Mouse (Mus musculus) left cerebral cortex, postnatal 4 days (tissue): ENCODE measurements around the gene Mrps18b. TPM values are rescaled to one million over a fixed set of nuclear protein-coding genes. Genes with fewer than 3 reads are reported as not detected.
A peak's percentile ranks its signal among the peaks of the same experiment; 100 is the strongest.

Experiments
- DNase-seq: peaks from one replicate; pipeline ENCODE4 v3.0.0-alpha.2; 2022
- intact Hi-C: fragments of 180-260 bp; cut with DNase I; formaldehyde crosslinking; loops from one replicate; pipeline ENCODE4 v1.15.1; 2025
- total RNA-seq, 2 experiments: library from RNA; stranded (reverse); gene quantifications; 2 replicates each; pipeline ENCODE4 v1.2.3; 2021

Gene Mrps18b
- total RNA-seq, 2 experiments from 2014 or later: 45.9 to 47.4 TPM

- intact Hi-C loops: no loop called here
- no peak for DNase-seq
Observed at GRCm38 (mm10) chr17:35882924-35883323, 33.3 kb downstream of the Mrps18b start.

GRCm38 (mm10) chr17:35879245-35880057, 36.7 kb downstream of the Mrps18b start, which contains the start of gene Dhx16:
Dhx16 (plus strand) TSS chr17:35879819.
- intact Hi-C loops: no loop called here
- DNase-seq: peak; percentile 96

- intact Hi-C loops: no loop called here
Observed at GRCm38 (mm10) chr17:35874721-35875120, 41.5 kb downstream of the Mrps18b start.

GRCm38 (mm10) chr17:35873774-35874519, 42.2 kb downstream of the Mrps18b start:
- intact Hi-C loops: loop anchor here (2.0 kb wide), 1 partner anchor 43 kb away; no protein-coding TSS in a partner anchor

More at GRCm38 (mm10) chr17:35874721-35875120, 41.5 kb downstream of the Mrps18b start:
- DNase-seq: no peak

GRCm38 (mm10) chr17:35870884-35871696, 45.1 kb downstream of the Mrps18b start:
- intact Hi-C loops: no loop called here
- DNase-seq: peak; percentile 36

More at GRCm38 (mm10) chr17:35873774-35874519, 42.2 kb downstream of the Mrps18b start:
- DNase-seq: peak; percentile 89

- intact Hi-C loops: no loop called here
- DNase-seq: no peak
Observed at GRCm38 (mm10) chr17:35870151-35870883, 45.9 kb downstream of the Mrps18b start.

- intact Hi-C loops: no loop called here
- DNase-seq: peak; percentile 26
Observed at GRCm38 (mm10) chr17:35869346-35870067, 46.7 kb downstream of the Mrps18b start.

GRCm38 (mm10) chr17:35868961-35869345, 47.2 kb downstream of the Mrps18b start:
- no peak for DNase-seq
- intact Hi-C loops: no loop called here

GRCm38 (mm10) chr17:35868165-35868820, 47.9 kb downstream of the Mrps18b start:
- peak; percentile 31 for DNase-seq
- intact Hi-C loops: no loop called here

- DNase-seq: no peak
- intact Hi-C loops: loop anchor here (2.0 kb wide), 1 partner anchor 32 kb away; no protein-coding TSS in a partner anchor
Observed at GRCm38 (mm10) chr17:35866911-35867890, 49.0 kb downstream of the Mrps18b start.

- DNase-seq: peak; percentile 76
- intact Hi-C loops: loop anchor here (2.0 kb wide), 1 partner anchor 32 kb away; no protein-coding TSS in a partner anchor
Observed at GRCm38 (mm10) chr17:35866281-35866831, 49.8 kb downstream of the Mrps18b start.

GRCm38 (mm10) chr17:35865481-35866280, 50.5 kb downstream of the Mrps18b start, which contains the start of gene Ppp1r18:
Ppp1r18 (plus strand) TSS chr17:35865593.
- intact Hi-C loops: loop anchor here (2.0 kb wide), 1 partner anchor 31 kb away; no protein-coding TSS in a partner anchor
- peak; percentile 91 for DNase-seq

GRCm38 (mm10) chr17:35864832-35865353, 51.3 kb downstream of the Mrps18b start:
- DNase-seq: no peak
- intact Hi-C loops: no loop called here

GRCm38 (mm10) chr17:35861198-35861857, 54.9 kb downstream of the Mrps18b start, which contains the start of gene Nrm:
Nrm (plus strand) TSS chr17:35861318.
- intact Hi-C loops: no loop called here
- peak; percentile 91 for DNase-seq

- intact Hi-C loops: no loop called here
Observed at GRCm38 (mm10) chr17:35860831-35861197, 55.4 kb downstream of the Mrps18b start.

More at GRCm38 (mm10) chr17:35860831-35861197, 55.4 kb downstream of the Mrps18b start:
- no peak for DNase-seq
